Mouse (Mus musculus): ENCODE results near the gene Nabp2.

Nabp2 gene
- long read RNA-seq, experiment 1, transcript Nabp2-201 (7 exons, 1,130 nt), result major isoform, 33 of 39 reads
- long read RNA-seq, experiment 1, partial matches to known transcripts, result 0 of 39 reads
- long read RNA-seq, experiment 1, other reads (novel, unspliced or antisense), result 3 of 39 reads
- long read RNA-seq, experiment 2, transcript Nabp2-201 (7 exons, 1,130 nt), result major isoform, 47 of 53 reads
- long read RNA-seq, experiment 2, partial matches to known transcripts, result 1 of 53 reads
- long read RNA-seq, experiment 2, other reads (novel, unspliced or antisense), result 4 of 53 reads

DNA sequence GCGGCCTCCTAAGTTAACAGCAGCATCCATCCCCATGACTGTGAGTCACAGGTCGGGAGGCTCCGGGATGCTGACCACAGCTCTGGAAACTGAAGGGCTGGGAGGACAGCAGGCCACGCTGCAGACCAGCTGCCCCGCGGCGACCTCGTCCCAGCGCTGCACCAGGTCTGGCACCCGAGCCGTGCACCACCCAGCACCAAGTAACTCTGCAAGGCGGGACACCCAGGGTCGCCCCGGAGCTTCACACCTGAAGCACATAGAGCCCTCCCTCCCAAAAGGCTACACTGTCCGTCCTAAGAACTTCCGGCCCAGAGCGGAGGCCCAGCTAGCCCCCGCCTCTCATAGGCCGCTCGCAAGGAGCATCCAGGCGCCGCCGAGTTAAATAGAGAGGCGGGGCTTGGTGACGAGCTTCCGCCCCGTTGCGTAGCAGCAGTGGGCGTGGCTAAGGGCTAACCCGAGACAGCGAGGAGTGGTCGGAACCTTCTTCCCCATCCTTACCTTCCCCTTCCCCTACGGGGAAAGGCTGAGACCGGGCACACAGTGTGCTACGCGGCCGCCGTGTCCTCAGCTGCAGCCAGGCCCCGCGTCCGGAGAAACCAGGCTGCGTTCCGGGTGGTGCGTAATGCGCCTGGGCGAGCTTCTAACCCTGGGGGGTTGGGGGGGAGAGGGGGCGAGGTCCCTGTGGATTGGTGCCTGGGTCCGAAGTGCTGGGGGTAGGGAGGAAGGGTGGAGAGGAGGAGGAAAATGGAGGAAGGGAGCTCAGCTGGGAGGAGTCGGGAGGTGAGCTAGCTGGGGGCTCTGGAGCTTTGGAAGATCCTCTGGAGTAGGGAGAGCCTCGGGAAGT lies at the start of gene Nabp2, which contains the start of gene Rnf41:
Gene Nabp2 (minus strand): TSS at position 282 of the 844 bp plus-strand sequence.
Gene Rnf41 (plus strand): TSS at position 447 of the 844 bp plus-strand sequence.
- intact Hi-C loops (cut with DNase I), result loop anchor here (5.0 kb wide), 2 partner anchors 34 to 41 kb away; partner anchors contain the start of gene Ankrd52

GRCm38 (mm10) chr10:128460270-128460630 lies 49.0 kb upstream of the Nabp2 start:
- intact Hi-C loops (cut with DNase I), result no loop called here

- intact Hi-C loops (cut with DNase I), result loop anchor here (2.0 to 5.0 kb wide), 3 partner anchors 33 to 122 kb away; partner anchors contain the start of genes Cs and Myl6
Observed at GRCm38 (mm10) chr10:128459409-128460269, 48.3 kb upstream of the Nabp2 start.

DNA sequence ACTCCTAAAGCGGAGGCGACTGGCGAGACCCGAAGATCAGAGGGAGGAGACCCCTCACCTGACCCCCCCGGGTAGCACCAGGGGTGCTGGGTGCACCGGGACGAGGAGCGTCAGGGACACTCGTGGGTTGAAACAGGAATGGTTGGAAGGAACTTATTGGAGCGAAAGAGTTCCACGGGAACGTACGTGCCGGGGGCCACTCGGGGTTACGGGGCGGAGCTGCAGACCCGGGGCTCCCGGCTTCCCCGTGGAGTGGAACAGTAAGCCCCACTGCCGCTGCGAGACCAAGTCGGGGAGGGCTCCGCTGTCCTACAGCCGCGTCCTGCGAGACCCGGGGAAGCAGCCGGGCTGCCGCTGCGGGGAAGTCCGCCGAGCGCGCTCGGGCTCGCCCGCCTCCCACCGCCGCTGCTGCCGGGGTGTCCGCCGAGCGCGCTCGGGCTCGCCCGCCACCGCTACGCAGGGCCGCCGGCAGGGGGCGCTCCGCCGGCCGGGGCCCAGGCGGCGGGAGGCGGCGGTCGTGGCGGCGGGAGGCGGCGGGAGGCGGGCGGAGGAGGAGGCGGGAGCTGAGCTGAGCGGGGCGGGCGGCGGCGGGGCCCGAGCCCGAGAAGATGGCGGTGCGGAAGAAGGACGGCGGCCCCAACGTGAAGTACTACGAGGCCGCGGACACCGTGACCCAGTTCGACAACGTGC lies 47.6 kb upstream of the Nabp2 start, which contains the start of gene Smarcc2:
Gene Smarcc2 (plus strand): TSS at position 530 of the 690 bp plus-strand sequence.
- intact Hi-C loops (cut with DNase I), result loop anchor here (2.0 to 5.0 kb wide), 3 partner anchors 33 to 122 kb away; partner anchors contain the start of genes Cs and Myl6

- intact Hi-C loops (cut with DNase I), result loop anchor here (2.0 to 5.0 kb wide), 3 partner anchors 34 to 121 kb away; partner anchors contain the start of genes Cs and Myl6
Observed at GRCm38 (mm10) chr10:128458348-128458718, 47.0 kb upstream of the Nabp2 start.

GRCm38 (mm10) chr10:128457676-128458075 lies 46.4 kb upstream of the Nabp2 start:
- intact Hi-C loops (cut with DNase I), result loop anchor here (2.0 to 5.0 kb wide), 3 partner anchors 35 to 120 kb away; partner anchors contain the start of genes Cs and Myl6

DNA sequence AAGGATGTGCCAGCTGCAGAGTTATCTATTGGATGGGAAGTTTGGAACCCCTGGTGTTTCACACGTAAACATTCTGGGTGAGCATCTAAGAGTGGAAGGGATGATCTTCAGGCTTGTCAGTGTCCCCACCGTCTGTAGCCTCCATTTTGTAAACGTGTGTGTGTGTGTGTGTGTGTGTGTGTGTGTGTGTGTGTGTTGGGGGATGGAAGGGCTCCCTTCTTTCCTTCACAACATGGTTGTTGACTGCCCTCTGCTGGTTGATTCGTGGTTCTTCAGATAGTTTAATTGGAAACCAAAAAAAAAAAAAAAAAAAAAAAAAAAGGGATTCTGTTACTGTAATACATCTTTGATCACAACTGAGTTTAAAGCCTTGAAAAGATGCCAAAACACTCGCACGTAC lies 44.0 kb upstream of the Nabp2 start:
- intact Hi-C loops (cut with DNase I), result loop anchor here (5.0 kb wide), 2 partner anchors 37 to 118 kb away; partner anchors contain the start of genes Cs and Myl6

GRCm38 (mm10) chr10:128454471-128454870 lies 43.2 kb upstream of the Nabp2 start:
- intact Hi-C loops (cut with DNase I), result loop anchor here (5.0 kb wide), 1 partner anchor 42 kb away; the partner anchor contains the start of genes Nabp2 and Rnf41

DNA sequence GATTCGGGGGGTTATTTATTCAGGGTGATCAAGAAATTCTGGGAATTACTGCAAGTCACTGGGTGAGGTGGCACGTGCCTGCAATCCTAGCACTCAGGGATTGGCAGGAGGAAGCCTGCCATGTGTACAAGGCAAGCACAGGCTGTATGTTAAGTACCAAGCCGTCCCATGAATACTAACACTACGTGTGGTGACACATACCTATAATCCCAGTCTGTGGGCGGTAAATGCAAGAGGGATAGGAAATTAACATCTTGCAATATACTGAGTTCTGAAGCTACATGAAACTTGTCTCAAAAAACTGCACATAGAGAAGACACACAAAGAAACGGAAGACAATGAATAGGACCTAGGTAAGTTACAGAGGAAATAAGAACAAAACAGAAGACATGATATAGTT lies 39.7 kb upstream of the Nabp2 start:
- intact Hi-C loops (cut with DNase I), result loop anchor here (5.0 kb wide), 1 partner anchor 39 kb away; the partner anchor contains the start of genes Nabp2 and Rnf41

DNA sequence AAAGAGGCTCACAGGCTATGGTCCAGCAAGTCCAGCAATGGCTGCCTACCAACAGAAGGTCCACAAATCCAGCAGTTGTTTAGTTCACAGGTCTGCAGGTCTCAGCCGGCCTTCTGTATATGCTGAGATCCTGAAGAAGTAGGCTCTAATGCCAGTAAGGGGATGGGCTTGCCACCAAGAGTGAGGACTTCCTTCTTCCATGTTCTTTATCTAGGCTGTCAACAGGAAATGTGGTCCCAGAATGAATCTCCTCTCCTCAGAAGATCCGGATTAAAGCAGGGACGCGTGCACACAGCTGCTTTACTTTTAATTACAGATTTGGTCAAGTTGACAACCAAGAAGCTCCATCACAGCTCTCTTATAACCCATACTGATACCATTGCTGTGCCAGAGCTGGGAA lies 34.1 kb upstream of the Nabp2 start:
- intact Hi-C loops (cut with DNase I), result no loop called here

- intact Hi-C loops (cut with DNase I), result loop anchor here (5.0 kb wide), 2 partner anchors 37 to 67 kb away; partner anchors contain the start of gene Ankrd52
Observed at GRCm38 (mm10) chr10:128444354-128444753, 33.1 kb upstream of the Nabp2 start.

DNA sequence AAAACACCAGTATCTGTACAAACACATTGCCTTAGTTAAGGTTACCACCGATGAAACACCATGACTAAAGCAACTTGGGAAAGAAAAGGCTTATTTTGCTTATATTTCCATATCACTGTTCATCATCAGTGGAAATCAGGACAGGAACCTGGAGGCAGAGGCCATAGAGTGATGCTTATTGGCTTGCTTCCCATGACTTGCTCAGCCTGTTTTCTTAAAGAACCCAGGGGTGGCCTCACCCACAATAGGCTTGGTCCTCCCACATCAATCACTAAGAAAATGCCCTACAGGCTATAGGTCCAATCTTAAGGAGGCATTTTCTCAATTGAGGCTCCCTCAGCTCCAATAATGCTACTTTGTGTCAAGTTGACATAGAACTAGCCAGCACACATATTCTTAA lies 31.4 kb upstream of the Nabp2 start:
- intact Hi-C loops (cut with DNase I), result loop anchor here (5.0 kb wide), 2 partner anchors 35 to 65 kb away; partner anchors contain the start of gene Ankrd52

DNA sequence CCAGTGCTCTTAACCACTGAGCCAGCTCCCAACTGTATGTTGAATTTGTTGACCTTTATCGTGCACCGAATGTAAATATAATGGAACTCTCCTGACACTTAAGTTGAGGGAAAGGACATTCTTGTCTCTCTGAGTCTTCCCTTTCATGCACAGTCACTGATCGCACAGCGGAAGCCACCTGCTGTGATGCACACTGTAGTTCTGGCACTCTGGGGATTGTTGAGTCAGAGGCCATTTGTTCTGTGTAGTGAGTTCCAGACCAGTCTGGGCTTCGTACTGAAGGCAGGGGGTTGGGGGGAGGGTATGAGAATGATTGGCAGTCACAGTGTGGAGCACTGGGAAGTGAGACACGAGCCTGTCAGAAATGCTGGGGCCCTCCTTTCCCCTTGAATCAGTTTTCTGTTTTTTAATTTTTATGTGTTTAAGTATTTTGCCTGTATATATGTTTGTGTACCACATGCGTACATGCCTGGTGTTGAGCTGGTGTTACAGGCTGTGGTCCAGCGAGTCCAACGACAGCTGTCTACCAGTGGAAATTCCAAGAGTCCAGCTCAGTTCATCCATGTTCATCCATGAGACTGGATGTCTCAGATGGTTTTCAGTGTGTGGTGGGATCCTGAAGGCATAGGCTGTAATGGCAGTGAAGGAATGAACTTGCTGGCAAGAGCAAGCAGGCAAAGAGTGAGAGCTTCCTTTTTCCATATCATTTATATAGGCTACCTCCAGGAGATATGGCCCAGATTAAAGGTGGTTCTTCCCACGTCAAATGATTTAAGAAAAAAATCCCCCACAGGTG lies 30.2 kb upstream of the Nabp2 start:
- intact Hi-C loops (cut with DNase I), result loop anchor here (5.0 kb wide), 2 partner anchors 34 to 64 kb away; partner anchors contain the start of gene Ankrd52

GRCm38 (mm10) chr10:128440407-128440806 lies 29.1 kb upstream of the Nabp2 start:
- intact Hi-C loops (cut with DNase I), result loop anchor here (5.0 kb wide), 2 partner anchors 33 to 63 kb away; partner anchors contain the start of gene Ankrd52

DNA sequence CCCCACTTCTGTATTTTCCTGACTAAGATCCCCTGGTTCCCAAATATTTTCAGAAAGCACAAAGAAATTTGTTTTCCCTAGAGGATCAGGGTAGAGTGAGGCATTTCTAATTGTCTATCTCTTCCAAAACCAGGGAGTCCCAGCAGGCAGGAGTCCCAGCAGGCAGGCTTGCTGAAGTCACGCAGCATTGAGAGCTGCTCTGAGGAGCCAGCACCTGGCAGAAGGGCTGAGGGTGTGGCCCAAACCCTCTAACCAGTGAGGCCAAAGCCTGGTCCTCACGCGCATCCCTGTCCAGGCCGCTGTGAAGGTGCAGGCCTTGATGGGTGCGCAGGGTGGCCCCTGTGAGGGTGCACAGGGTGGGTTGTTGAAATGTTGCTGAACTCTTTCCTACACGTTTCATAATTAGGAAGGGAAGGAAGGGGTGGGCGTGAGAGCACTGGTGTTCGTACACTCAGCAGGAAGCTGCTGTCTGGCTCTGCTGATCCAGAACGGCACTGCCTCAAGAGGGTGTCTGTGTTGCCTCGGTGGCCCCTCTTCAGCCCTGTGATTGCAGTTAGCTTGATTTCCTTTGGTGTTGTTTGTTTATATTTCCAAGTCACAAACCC lies 27.5 kb upstream of the Nabp2 start:
- intact Hi-C loops (cut with DNase I), result no loop called here

DNA sequence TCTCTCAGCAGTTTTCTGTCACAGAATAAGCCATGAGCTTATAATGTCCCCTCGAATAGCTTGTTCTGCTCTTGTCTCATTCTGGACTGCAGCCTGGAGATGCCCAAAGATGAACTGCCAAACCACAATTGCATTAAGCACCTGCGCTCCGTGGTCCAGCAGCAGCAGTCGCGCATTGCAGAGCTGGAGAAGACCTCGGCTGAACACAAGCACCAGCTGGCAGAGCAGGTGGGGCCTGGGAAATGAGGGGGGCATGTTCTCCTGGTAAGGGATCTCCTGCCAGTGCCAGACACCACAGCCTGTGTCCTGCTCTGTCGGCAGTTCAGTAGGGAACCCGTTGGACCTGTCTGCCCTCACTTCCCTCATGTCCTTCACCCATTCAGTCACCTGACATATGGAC lies 25.1 kb upstream of the Nabp2 start:
- intact Hi-C loops (cut with DNase I), result no loop called here

- intact Hi-C loops (cut with DNase I), result no loop called here
Observed at GRCm38 (mm10) chr10:128435873-128436272, 24.6 kb upstream of the Nabp2 start.

DNA sequence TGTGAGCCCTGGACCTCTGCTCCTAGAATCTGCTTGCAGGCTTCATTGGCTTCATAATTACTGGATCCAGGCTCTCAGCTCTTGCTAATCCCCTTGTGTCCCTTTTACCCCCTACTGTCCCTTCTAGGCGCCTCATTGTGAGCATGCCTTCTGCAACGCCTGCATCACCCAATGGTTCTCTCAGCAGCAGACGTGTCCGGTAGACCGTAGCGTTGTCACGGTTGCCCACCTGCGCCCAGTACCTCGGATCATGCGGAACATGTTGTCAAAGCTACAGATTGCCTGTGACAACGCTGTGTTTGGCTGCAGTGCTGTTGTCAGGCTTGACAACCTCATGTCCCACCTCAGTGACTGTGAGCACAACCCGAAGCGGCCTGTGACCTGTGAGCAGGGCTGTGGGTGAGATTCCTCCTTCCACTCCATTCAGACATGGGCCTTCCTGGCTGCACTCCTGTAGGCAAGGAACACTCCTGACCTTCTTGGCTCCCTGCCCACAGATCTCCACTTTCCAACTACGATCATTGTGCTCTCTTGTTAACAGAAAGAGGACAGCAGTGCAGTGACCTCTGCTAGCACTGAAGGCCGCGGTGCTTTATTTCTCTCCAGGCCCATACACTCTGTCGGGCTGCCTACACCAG lies 24.0 kb upstream of the Nabp2 start:
- intact Hi-C loops (cut with DNase I), result no loop called here

Data from adrenal gland (tissue).